Mouse (Mus musculus): ENCODE results near the gene Htra1.

Htra1 gene

GRCm38 (mm10) chr7:130935793-130936471 lies at the start of gene Htra1:
Htra1 (plus strand) TSS chr7:130936111.
- no peak for TF ChIP-seq GATA4 (IDR thresholded peaks at IDR 0.05; ENCODE audit: insufficient replicate concordance, low read length)

GRCm38 (mm10) chr7:130886246-130886645 lies 49.7 kb upstream of the Htra1 start:
- no peak for TF ChIP-seq GATA4 (IDR thresholded peaks at IDR 0.05; ENCODE audit: insufficient replicate concordance, low read length)

GRCm38 (mm10) chr7:130887946-130888345 lies 48.0 kb upstream of the Htra1 start:
- TF ChIP-seq GATA4 (IDR thresholded peaks at IDR 0.05; ENCODE audit: insufficient replicate concordance, low read length), result no peak

GRCm38 (mm10) chr7:130890871-130891270 lies 45.0 kb upstream of the Htra1 start:
- no peak for TF ChIP-seq GATA4 (IDR thresholded peaks at IDR 0.05; ENCODE audit: insufficient replicate concordance, low read length)

- no peak for TF ChIP-seq GATA4 (IDR thresholded peaks at IDR 0.05; ENCODE audit: insufficient replicate concordance, low read length)
Observed at GRCm38 (mm10) chr7:130892973-130893372, 42.9 kb upstream of the Htra1 start.

GRCm38 (mm10) chr7:130894931-130895617 lies 40.8 kb upstream of the Htra1 start:
- no peak for TF ChIP-seq GATA4 (IDR thresholded peaks at IDR 0.05; ENCODE audit: insufficient replicate concordance, low read length)

- TF ChIP-seq GATA4 (IDR thresholded peaks at IDR 0.05; ENCODE audit: insufficient replicate concordance, low read length), result no peak
Observed at GRCm38 (mm10) chr7:130895618-130895945, 40.3 kb upstream of the Htra1 start.

- TF ChIP-seq GATA4 (IDR thresholded peaks at IDR 0.05; ENCODE audit: insufficient replicate concordance, low read length), result no peak
Observed at GRCm38 (mm10) chr7:130896064-130896463, 39.8 kb upstream of the Htra1 start.

GRCm38 (mm10) chr7:130897201-130897600 lies 38.7 kb upstream of the Htra1 start:
- no peak for TF ChIP-seq GATA4 (IDR thresholded peaks at IDR 0.05; ENCODE audit: insufficient replicate concordance, low read length)

- no peak for TF ChIP-seq GATA4 (IDR thresholded peaks at IDR 0.05; ENCODE audit: insufficient replicate concordance, low read length)
Observed at GRCm38 (mm10) chr7:130898373-130898772, 37.5 kb upstream of the Htra1 start.

GRCm38 (mm10) chr7:130900233-130900848 lies 35.6 kb upstream of the Htra1 start:
- TF ChIP-seq GATA4 (IDR thresholded peaks at IDR 0.05; ENCODE audit: insufficient replicate concordance, low read length), result no peak

- TF ChIP-seq GATA4 (IDR thresholded peaks at IDR 0.05; ENCODE audit: insufficient replicate concordance, low read length), result no peak
Observed at GRCm38 (mm10) chr7:130902929-130903328, 33.0 kb upstream of the Htra1 start.

- no peak for TF ChIP-seq GATA4 (IDR thresholded peaks at IDR 0.05; ENCODE audit: insufficient replicate concordance, low read length)
Observed at GRCm38 (mm10) chr7:130903505-130904074, 32.3 kb upstream of the Htra1 start.

- TF ChIP-seq GATA4 (IDR thresholded peaks at IDR 0.05; ENCODE audit: insufficient replicate concordance, low read length), result no peak
Observed at GRCm38 (mm10) chr7:130904571-130905365, 31.1 kb upstream of the Htra1 start.

GRCm38 (mm10) chr7:130910841-130911240 lies 25.1 kb upstream of the Htra1 start:
- no peak for TF ChIP-seq GATA4 (IDR thresholded peaks at IDR 0.05; ENCODE audit: insufficient replicate concordance, low read length)

All from liver, adult (tissue).